Mouse (Mus musculus): ENCODE data around the gene Usp32. TPM values are rescaled to one million over a fixed set of nuclear protein-coding genes. Genes with fewer than 3 reads are reported as not detected.

The Usp32 gene
- polyA plus RNA-seq, 1 experiment from 2014 or later: 10.9 TPM

DNA sequence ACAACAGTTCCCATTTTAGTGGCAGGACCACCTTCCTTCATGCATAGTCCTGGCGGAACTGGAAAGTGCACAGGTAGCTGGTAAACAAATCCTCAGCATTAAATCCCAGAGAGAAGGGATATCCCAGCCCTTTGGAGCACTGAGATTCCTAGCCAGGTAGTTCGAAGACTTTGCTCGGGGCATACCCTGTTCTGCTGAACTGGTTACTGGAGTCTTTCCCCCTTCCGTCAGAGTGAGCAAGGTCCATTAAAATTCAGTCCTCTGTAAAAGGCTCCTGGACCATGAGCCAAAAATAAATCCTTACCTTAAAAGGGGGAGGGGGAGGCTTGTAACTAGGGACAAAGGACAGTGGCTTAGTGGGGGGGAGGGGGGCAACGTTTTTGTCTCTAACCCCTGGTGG, 180.8 kb downstream of the Usp32 start:
- WGBS: 28% methylated on average over 5 of the region's 5 CpGs
- no peak overlapping the region for H3K4me3 ChIP-seq (ENCODE audit: low read depth, low read length)
- H3K27ac ChIP-seq (ENCODE audit: low read depth, low read length): no peak overlapping the region
- DNase-seq (ENCODE audit: low spot score) (no peak), ATAC-seq (replicated peaks; ENCODE audit: low FRiP score) (no peak)
- H3K36me3 ChIP-seq (ENCODE audit: control insufficient read depth, insufficient read depth, low read length): no peaks in the 10 kb centered on the region
- H3K9ac ChIP-seq (ENCODE audit: low read depth, low read length): no peak overlapping the region
- H3K9me3 ChIP-seq (ENCODE audit: control insufficient read depth, low read length): no peaks in the 10 kb centered on the region
- H3K4me2 ChIP-seq: 0 out of 2 replicates have a peak overlapping the region, but pooled peaks have one; percentile 6
- peaks cover 49% of the 10 kb centered on the region for H3K27me3 ChIP-seq (replicated peaks; ENCODE audit: control insufficient read depth, insufficient read depth, low read length)
- peaks cover 8% of the 10 kb centered on the region for H3K4me1 ChIP-seq (replicated peaks; ENCODE audit: control insufficient read depth, insufficient read depth, low read length)

DNA sequence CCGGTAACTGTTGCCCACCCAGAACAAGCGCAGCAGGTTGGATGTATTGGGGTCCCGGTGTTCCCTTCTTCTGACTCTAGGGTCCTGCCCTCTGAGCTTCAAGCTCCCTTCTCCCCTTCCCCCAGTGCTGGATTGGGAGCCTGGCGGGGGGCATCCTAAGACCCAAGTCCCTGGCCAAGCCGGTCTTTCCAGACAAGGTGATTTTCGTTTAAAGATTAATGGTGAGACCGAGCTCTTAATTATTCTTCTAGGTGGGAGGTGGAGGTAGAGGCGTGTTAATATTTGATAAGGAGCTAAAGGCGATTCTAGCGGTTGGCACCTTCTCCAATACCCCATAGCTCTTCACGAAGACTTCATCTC, 181.7 kb downstream of the Usp32 start:
- Histone ChIP-seq H3K4me2 (peak overlapping the region; percentile 62), H3K4me3 (ENCODE audit: low read depth, low read length) (peak overlapping the region; percentile 35), H3K9ac (ENCODE audit: low read depth, low read length) (no peak overlapping the region), H3K9me3 (ENCODE audit: control insufficient read depth, low read length) (no peaks in the 10 kb centered on the region), H3K27ac (ENCODE audit: low read depth, low read length) (no peak overlapping the region), H3K36me3 (ENCODE audit: control insufficient read depth, insufficient read depth, low read length) (no peaks in the 10 kb centered on the region), H3K27me3 (replicated peaks; ENCODE audit: control insufficient read depth, insufficient read depth, low read length) (peaks cover 49% of the 10 kb centered on the region), H3K4me1 (replicated peaks; ENCODE audit: control insufficient read depth, insufficient read depth, low read length) (peaks cover 8% of the 10 kb centered on the region)
- ATAC-seq (replicated peaks; ENCODE audit: low FRiP score): no peak
- no peak for DNase-seq (ENCODE audit: low spot score)
- WGBS: 2% methylated on average over 11 of the region's 11 CpGs

DNA sequence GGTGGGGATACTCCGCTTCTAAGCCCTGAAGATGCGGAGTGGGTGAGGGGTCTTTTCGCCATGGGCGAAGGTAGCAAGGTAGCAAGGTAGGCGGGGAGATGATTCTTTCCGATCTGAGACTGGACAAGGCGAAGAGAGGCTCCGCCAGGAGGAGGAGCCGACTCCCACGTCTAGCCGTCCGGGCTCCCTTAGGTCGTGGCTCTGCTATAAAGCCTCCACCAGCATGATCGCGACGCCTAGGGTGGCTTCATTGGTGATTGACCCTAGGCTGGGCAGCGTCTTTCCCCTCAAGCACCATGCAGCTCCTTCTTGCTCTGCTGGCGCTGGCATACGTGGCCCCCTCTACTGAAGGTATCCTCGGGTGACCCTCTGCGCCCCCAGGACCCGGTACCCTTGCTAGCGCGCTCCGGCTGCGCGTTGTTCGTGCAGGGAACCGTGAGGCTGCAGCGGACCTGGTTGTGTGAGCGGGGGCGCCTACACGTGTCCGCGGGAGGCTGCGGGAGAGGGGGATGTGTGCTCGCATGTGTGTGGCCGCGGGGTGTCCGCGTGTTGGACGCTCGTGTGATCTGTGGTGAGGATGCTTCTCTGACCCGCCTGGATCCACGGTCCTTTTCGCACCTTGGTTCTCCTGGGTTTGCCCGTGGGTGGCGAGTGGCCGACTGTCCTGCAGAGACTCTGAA, 182.2 kb downstream of the Usp32 start, which contains the start of gene Car4:
Gene Car4, plus strand, starts transcription at position 196 of the 680 bp plus-strand sequence.
- WGBS: 3% methylated on average over 49 of the region's 49 CpGs
- 0 out of 2 replicates have a peak within 1 kb of the TSS, but pooled peaks have one; percentile 10 for H3K9ac ChIP-seq (ENCODE audit: low read depth, low read length)
- peak within 1 kb of the TSS; percentile 62 for H3K4me2 ChIP-seq
- ATAC-seq (replicated peaks; ENCODE audit: low FRiP score) (no peak), DNase-seq (ENCODE audit: low spot score) (no peak)
- peak within 1 kb of the TSS; percentile 35 for H3K4me3 ChIP-seq (ENCODE audit: low read depth, low read length)
- H3K9me3 ChIP-seq (ENCODE audit: control insufficient read depth, low read length): no peaks in the 10 kb centered on the region
- peaks cover 8% of the 10 kb centered on the region for H3K4me1 ChIP-seq (replicated peaks; ENCODE audit: control insufficient read depth, insufficient read depth, low read length)
- H3K27ac ChIP-seq (ENCODE audit: low read depth, low read length): no peak within 1 kb of the TSS
- H3K27me3 ChIP-seq (replicated peaks; ENCODE audit: control insufficient read depth, insufficient read depth, low read length): peaks cover 49% of the 10 kb centered on the region
- H3K36me3 ChIP-seq (ENCODE audit: control insufficient read depth, insufficient read depth, low read length): no peaks in the 10 kb centered on the region

DNA sequence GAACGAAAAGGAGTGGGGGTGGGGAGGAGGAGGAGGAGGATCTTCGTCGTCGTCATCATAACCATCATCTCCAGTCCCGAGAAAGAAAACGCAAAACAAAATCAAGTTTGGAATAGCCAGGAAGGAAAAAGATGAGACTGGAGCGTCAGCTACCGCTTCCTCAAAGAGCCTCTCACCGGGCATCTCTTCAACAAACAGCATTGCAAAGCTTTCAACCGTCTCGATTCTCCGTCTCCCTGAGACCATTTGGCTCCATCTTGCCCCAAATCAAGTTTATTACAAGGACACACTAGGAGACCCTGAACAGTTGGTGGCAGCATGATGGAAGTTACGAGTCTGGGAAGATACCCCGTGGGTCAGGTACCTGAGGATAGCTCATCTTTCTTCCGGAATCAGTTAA, 182.8 kb downstream of the Usp32 start:
- Histone ChIP-seq H3K4me2 (peak overlapping the region; percentile 62), H3K4me3 (ENCODE audit: low read depth, low read length) (peak overlapping the region; percentile 35), H3K9me3 (ENCODE audit: control insufficient read depth, low read length) (no peaks in the 10 kb centered on the region), H3K4me1 (replicated peaks; ENCODE audit: control insufficient read depth, insufficient read depth, low read length) (peaks cover 8% of the 10 kb centered on the region), H3K9ac (ENCODE audit: low read depth, low read length) (no peak overlapping the region), H3K36me3 (ENCODE audit: control insufficient read depth, insufficient read depth, low read length) (no peaks in the 10 kb centered on the region), H3K27ac (ENCODE audit: low read depth, low read length) (no peak overlapping the region), H3K27me3 (replicated peaks; ENCODE audit: control insufficient read depth, insufficient read depth, low read length) (peaks cover 49% of the 10 kb centered on the region)
- 6% methylated on average over 15 of the region's 15 CpGs for WGBS
- DNase-seq (ENCODE audit: low spot score) (no peak), ATAC-seq (replicated peaks; ENCODE audit: low FRiP score) (no peak)

DNA sequence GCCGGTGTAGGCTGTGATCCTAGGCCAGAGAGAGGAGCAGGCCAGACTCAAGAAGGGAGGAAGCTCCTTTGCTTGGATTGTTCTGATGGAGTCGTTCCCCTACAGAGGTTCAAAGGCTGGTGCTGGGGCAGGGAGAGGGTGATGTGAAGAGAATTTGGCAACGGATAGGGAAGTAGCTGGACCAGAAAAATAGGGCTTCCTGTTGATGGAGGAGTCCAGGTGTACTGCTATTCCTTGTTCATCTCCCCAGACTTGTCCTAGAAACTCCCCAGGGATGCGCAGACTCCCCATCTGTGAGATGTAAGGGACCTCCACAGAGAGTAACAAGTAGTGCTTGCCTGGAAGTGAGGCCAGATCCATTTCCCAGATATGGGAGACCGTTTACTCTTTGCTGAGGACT, 183.6 kb downstream of the Usp32 start:
- Histone ChIP-seq H3K9ac (ENCODE audit: low read depth, low read length) (no peak overlapping the region), H3K27me3 (replicated peaks; ENCODE audit: control insufficient read depth, insufficient read depth, low read length) (peaks cover 49% of the 10 kb centered on the region), H3K4me3 (ENCODE audit: low read depth, low read length) (no peak overlapping the region), H3K4me2 (no peak overlapping the region), H3K4me1 (replicated peaks; ENCODE audit: control insufficient read depth, insufficient read depth, low read length) (peaks cover 8% of the 10 kb centered on the region), H3K9me3 (ENCODE audit: control insufficient read depth, low read length) (no peaks in the 10 kb centered on the region), H3K36me3 (ENCODE audit: control insufficient read depth, insufficient read depth, low read length) (no peaks in the 10 kb centered on the region), H3K27ac (ENCODE audit: low read depth, low read length) (no peak overlapping the region)
- DNase-seq (ENCODE audit: low spot score): no peak
- ATAC-seq (replicated peaks; ENCODE audit: low FRiP score): no peak
- 26% methylated on average over 5 of the region's 5 CpGs for WGBS

DNA sequence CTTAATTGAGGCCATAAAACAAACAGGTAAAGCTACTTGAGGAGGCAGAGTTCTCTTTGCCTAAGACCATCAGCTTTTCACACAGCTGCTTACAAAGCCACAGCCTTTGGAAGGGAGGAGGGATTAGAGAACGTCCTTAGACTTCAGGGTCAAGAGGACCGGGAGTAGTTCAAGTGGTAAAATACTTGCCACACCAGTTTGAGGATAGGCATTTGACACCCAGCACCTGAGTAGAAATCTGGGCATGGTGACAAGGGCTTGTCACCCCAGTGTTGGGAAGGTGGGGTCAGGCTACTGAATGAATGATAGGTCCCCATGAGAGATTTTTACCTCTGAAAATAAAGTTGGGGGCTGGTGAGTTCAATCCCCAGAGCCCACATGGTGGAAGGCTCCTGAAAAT, 187.3 kb downstream of the Usp32 start:
- Histone ChIP-seq H3K27ac (ENCODE audit: low read depth, low read length) (no peak overlapping the region), H3K9me3 (ENCODE audit: control insufficient read depth, low read length) (no peaks in the 10 kb centered on the region), H3K4me2 (no peak overlapping the region), H3K27me3 (replicated peaks; ENCODE audit: control insufficient read depth, insufficient read depth, low read length) (peaks cover 20% of the 10 kb centered on the region), H3K9ac (ENCODE audit: low read depth, low read length) (no peak overlapping the region), H3K4me1 (replicated peaks; ENCODE audit: control insufficient read depth, insufficient read depth, low read length) (peaks cover under 1% of the 10 kb centered on the region; the same call in 1 of the 2 replicates), H3K36me3 (ENCODE audit: control insufficient read depth, insufficient read depth, low read length) (no peaks in the 10 kb centered on the region), H3K4me3 (ENCODE audit: low read depth, low read length) (no peak overlapping the region)
- DNase-seq (ENCODE audit: low spot score) (no peak), ATAC-seq (replicated peaks; ENCODE audit: low FRiP score) (no peak)
- WGBS: 47% methylated on average over 2 of the region's 2 CpGs

DNA sequence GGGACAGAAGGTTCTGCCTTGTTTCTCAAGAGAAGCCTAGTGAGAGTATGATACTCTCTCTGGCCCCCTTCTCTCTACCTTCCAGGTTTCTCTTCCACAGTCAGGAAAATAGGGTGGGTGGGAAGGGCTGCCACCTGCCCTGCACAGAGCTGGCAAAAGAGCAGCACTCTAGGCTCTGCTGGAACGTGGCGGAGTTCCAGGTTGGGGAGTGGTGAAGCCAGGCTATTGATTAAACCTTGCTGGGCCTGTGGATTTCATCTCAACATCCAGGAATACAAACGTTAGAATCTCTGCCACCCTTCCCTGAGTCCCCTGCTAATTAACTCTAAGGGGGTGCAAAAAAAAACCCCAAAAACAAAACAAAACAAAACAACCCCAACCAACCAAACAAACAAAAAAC, 191.4 kb downstream of the Usp32 start:
- no peak overlapping the region for H3K27ac ChIP-seq (ENCODE audit: low read depth, low read length)
- 41% methylated on average over 3 of the region's 3 CpGs for WGBS
- H3K4me2 ChIP-seq: no peak overlapping the region
- H3K9ac ChIP-seq (ENCODE audit: low read depth, low read length): no peak overlapping the region
- H3K27me3 ChIP-seq (replicated peaks; ENCODE audit: control insufficient read depth, insufficient read depth, low read length): peaks cover 21% of the 10 kb centered on the region
- no peaks in the 10 kb centered on the region for H3K36me3 ChIP-seq (ENCODE audit: control insufficient read depth, insufficient read depth, low read length)
- H3K4me3 ChIP-seq (ENCODE audit: low read depth, low read length): no peak overlapping the region
- H3K4me1 ChIP-seq (replicated peaks; ENCODE audit: control insufficient read depth, insufficient read depth, low read length): no peaks in the 10 kb centered on the region; the same call in 1 of the 2 replicates
- ATAC-seq (replicated peaks; ENCODE audit: low FRiP score) (no peak), DNase-seq (ENCODE audit: low spot score) (no peak)
- H3K9me3 ChIP-seq (ENCODE audit: control insufficient read depth, low read length): no peaks in the 10 kb centered on the region

DNA sequence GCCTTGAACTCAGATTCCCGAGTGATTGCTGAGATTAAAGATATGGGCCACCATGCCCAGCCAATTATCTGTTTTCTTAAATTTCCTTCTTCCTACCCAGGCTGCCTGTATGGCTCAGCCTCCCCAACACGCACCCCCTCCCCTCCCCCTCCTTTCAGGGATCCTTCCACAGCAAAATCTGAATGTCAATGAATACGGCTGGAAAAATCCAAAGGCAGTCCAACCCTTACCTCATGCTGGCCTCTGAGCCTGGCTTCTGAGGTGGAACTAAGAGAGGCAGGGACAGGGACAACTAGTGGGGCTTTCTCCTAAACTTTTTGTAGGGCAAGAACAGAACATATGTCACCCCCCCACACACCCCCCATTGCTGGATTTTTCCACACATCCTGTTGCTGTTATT, 191.8 kb downstream of the Usp32 start:
- H3K9ac ChIP-seq (ENCODE audit: low read depth, low read length): no peak overlapping the region
- WGBS: 53% methylated on average over 3 of the region's 3 CpGs
- no peaks in the 10 kb centered on the region; the same call in 1 of the 2 replicates for H3K4me1 ChIP-seq (replicated peaks; ENCODE audit: control insufficient read depth, insufficient read depth, low read length)
- no peaks in the 10 kb centered on the region for H3K9me3 ChIP-seq (ENCODE audit: control insufficient read depth, low read length)
- no peak overlapping the region for H3K27ac ChIP-seq (ENCODE audit: low read depth, low read length)
- no peak for DNase-seq (ENCODE audit: low spot score)
- H3K27me3 ChIP-seq (replicated peaks; ENCODE audit: control insufficient read depth, insufficient read depth, low read length): peaks cover 24% of the 10 kb centered on the region
- no peak for ATAC-seq (replicated peaks; ENCODE audit: low FRiP score)
- no peak overlapping the region for H3K4me3 ChIP-seq (ENCODE audit: low read depth, low read length)
- H3K4me2 ChIP-seq: no peak overlapping the region
- no peaks in the 10 kb centered on the region for H3K36me3 ChIP-seq (ENCODE audit: control insufficient read depth, insufficient read depth, low read length)

DNA sequence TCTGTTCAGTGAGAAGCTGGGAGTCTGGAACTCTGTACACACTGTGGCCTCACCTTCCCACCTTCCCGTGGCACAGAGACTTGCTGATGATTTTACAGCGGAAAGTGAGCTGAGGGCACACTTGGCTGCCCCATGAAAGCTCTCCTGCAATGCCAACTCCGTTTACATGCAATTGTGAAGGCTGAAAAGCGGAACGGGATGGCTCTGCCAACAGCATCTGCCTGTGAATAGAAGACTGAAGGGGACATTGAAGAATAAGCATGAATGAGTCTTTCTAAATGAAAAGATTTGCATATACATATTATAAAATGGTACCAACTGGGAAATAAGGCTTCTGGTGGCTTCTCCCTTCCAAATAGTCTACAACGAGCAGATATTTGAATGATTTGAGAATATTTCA, 192.8 kb downstream of the Usp32 start:
- no peak overlapping the region for H3K9ac ChIP-seq (ENCODE audit: low read depth, low read length)
- no peak for DNase-seq (ENCODE audit: low spot score)
- 78% methylated on average over 6 of the region's 6 CpGs for WGBS
- H3K4me2 ChIP-seq: no peak overlapping the region
- H3K4me1 ChIP-seq (replicated peaks; ENCODE audit: control insufficient read depth, insufficient read depth, low read length): no peaks in the 10 kb centered on the region; the same call in 1 of the 2 replicates
- no peaks in the 10 kb centered on the region for H3K36me3 ChIP-seq (ENCODE audit: control insufficient read depth, insufficient read depth, low read length)
- H3K9me3 ChIP-seq (ENCODE audit: control insufficient read depth, low read length): no peaks in the 10 kb centered on the region
- H3K27ac ChIP-seq (ENCODE audit: low read depth, low read length): no peak overlapping the region
- no peak overlapping the region for H3K4me3 ChIP-seq (ENCODE audit: low read depth, low read length)
- H3K27me3 ChIP-seq (replicated peaks; ENCODE audit: control insufficient read depth, insufficient read depth, low read length): peaks cover 24% of the 10 kb centered on the region
- ATAC-seq (replicated peaks; ENCODE audit: low FRiP score): no peak
